Mouse (Mus musculus): Measurements from ENCODE around the gene Hnrnpm. TPM values are rescaled to one million over a fixed set of nuclear protein-coding genes. Genes with fewer than 3 reads are reported as not detected.
A peak's percentile ranks its signal among the peaks of the same experiment; 100 is the strongest.
"Not testable (repeated sequence)": the region's sequence is repeated elsewhere in the genome, so short reads cannot be mapped to it uniquely, and the experiment has no call there.

Gene Hnrnpm
- 151 and 195 TPM in 2 replicates for total RNA-seq (2012; rRNA removed)

DNA sequence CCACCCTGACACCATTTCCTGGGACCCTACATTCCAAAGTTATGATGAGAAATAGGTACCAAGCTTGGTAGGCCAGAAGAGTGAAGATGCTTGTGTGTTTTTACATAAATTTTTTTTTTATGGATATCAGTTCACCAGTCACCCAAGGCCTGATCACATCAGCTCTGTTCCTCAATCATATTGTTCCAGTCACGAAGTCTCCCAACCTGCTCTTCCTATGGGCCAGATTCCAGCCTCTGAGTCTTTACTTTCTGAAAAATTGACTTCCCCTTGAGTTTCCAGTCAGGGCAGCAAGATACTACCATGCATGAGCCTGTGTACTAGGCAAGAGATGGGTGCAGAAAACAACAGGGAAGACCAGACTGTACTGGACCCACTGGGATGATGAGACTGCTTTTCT lies at the start of gene Hnrnpm:
TSS of gene Hnrnpm (minus strand) at position 101 of the 400 bp plus-strand sequence.
- in situ Hi-C loops (cut with MboI; ENCODE audit: low sequenced_read_pairs in 2 of 2, unreplicated experiment in 2 of 2), result no loop called here
- Histone ChIP-seq H3K9ac (ENCODE audit: insufficient read depth, low read depth, low read length, poor library complexity, severe bottlenecking) (peak within 1 kb of the TSS; percentile 33; the same call in 1 of the 2 replicates), H3K27ac (ENCODE audit: insufficient read depth, low read depth, low read length, poor library complexity, severe bottlenecking) (no peak within 1 kb of the TSS), H3K4me1 (ENCODE audit: control insufficient read depth in 2 of 2, insufficient read depth in 2 of 2, low read length in 2 of 2, poor library complexity in 1 of 2) (peaks cover 0 to 9% of the 10 kb centered on the region in 2 experiments; a peak in 1 of 4 replicates), H3K4me3 (ENCODE audit: insufficient read depth in 1 of 2, low read depth in 1 of 2, low read length in 2 of 2, poor library complexity in 1 of 2, severe bottlenecking in 1 of 2) (peak within 1 kb of the TSS in 1 of 2 experiments; percentile 77; a peak in 1 of 4 replicates), H3K9me3 (ENCODE audit: control insufficient read depth, insufficient read depth, low read depth, low read length) (no peaks in the 10 kb centered on the region), H3K36me3 (ENCODE audit: control insufficient read depth, insufficient read depth, low read length, poor library complexity, severe bottlenecking) (0 out of 2 replicates have a peak, but pooled peaks cover 2% of the 10 kb centered on the region)
- DNase-seq (ENCODE audit: low read depth, low spot score), result no peak
- no peak for TF ChIP-seq HCFC1 (IDR thresholded peaks at IDR 0.05; ENCODE audit: borderline replicate concordance, insufficient read depth, low read length)
- no peak for TF ChIP-seq MAFK (IDR thresholded peaks at IDR 0.05; ENCODE audit: insufficient read depth, low read depth, low read length)
- no peak for TF ChIP-seq ZC3H11A (IDR thresholded peaks at IDR 0.05; ENCODE audit: borderline replicate concordance, low read depth, low read length)
- TF ChIP-seq CHD2 (IDR thresholded peaks at IDR 0.05; ENCODE audit: low read depth, low read length), result no peak
- no peak for TF ChIP-seq ZNF384 (IDR thresholded peaks at IDR 0.05; ENCODE audit: low read depth, low read length)

DNA sequence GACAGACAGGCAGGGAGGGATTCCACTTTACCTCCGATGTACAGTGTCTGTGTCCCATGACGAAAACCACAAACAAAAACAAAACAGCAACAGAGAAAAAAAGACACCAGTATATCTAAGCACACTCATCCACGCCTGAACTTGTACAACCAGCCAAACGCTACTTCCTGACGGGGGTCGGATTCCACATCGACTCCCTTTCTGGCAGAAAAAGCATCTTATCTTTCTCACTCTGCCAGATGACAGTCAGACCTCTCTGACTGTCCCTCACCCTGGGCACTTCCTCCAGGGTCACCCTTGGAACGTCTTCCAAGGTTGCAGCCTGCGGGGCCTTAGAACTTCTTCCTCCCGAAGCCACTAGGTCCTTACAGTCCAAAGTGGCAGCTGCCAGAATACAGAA lies 46.9 kb upstream of the Hnrnpm start:
- H3K4me1 ChIP-seq (ENCODE audit: control insufficient read depth in 2 of 2, insufficient read depth in 2 of 2, low read length in 2 of 2, poor library complexity in 1 of 2); H3K9ac ChIP-seq (ENCODE audit: insufficient read depth, low read depth, low read length, poor library complexity, severe bottlenecking); H3K9me3 ChIP-seq (ENCODE audit: control insufficient read depth, insufficient read depth, low read depth, low read length); in situ Hi-C loops (cut with MboI; ENCODE audit: low sequenced_read_pairs in 2 of 2, unreplicated experiment in 2 of 2); DNase-seq (ENCODE audit: low read depth, low spot score); H3K27ac ChIP-seq (ENCODE audit: insufficient read depth, low read depth, low read length, poor library complexity, severe bottlenecking); H3K4me3 ChIP-seq (ENCODE audit: insufficient read depth in 1 of 2, low read depth in 1 of 2, low read length in 2 of 2, poor library complexity in 1 of 2, severe bottlenecking in 1 of 2); H3K36me3 ChIP-seq (ENCODE audit: control insufficient read depth, insufficient read depth, low read length, poor library complexity, severe bottlenecking): not testable (repeated sequence)

DNA sequence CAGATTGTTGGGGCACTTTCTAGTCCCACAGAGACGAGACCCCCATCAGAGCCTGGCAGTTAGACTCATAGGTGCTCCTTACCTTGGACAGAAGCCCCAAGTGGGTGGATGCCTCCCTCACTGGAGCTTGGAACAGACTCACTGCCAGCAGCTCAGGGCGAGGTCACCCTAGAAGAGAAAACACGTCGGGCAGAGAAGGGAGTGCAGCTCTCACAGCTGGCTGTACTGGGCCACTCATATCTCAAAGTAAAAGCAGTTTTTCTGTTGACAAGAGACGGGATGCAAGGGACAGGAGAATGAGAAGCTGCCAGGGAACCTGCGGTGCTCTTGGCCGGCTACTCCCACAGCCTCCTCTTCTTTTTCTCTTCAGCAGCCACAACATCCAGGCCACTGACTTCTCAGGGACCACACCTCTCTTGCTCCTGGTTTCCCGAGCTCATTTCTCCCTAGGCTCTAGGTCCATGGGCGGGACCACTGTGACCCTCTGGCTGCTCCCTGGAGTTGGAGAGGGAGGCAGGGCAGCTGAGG lies 46.0 kb upstream of the Hnrnpm start:
- H3K4me3 ChIP-seq (ENCODE audit: insufficient read depth in 1 of 2, low read depth in 1 of 2, low read length in 2 of 2, poor library complexity in 1 of 2, severe bottlenecking in 1 of 2); H3K9ac ChIP-seq (ENCODE audit: insufficient read depth, low read depth, low read length, poor library complexity, severe bottlenecking); H3K36me3 ChIP-seq (ENCODE audit: control insufficient read depth, insufficient read depth, low read length, poor library complexity, severe bottlenecking); H3K27ac ChIP-seq (ENCODE audit: insufficient read depth, low read depth, low read length, poor library complexity, severe bottlenecking); DNase-seq (ENCODE audit: low read depth, low spot score); H3K9me3 ChIP-seq (ENCODE audit: control insufficient read depth, insufficient read depth, low read depth, low read length); in situ Hi-C loops (cut with MboI; ENCODE audit: low sequenced_read_pairs in 2 of 2, unreplicated experiment in 2 of 2); H3K4me1 ChIP-seq (ENCODE audit: control insufficient read depth in 2 of 2, insufficient read depth in 2 of 2, low read length in 2 of 2, poor library complexity in 1 of 2): not testable (repeated sequence)

DNA sequence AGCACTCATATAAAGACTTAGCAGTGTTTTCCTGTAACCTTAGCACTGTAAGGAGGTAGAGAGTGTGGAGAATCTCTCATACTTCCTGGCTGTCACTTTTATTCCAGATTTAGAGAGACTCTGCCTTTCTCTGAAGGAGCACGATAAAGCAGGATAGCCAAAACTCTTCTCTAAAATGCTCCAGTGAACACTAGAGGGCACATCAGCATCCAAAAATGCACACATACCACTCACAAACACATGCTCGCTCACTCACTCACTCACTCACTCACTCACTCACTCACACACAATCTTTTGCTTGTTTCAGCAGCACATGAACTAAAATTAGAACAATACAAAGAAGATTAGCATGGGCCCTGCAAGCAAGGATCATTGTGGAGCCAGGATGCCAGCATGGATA lies 42.6 kb upstream of the Hnrnpm start:
- H3K36me3 ChIP-seq (ENCODE audit: control insufficient read depth, insufficient read depth, low read length, poor library complexity, severe bottlenecking), result no peaks in the 10 kb centered on the region
- no peak overlapping the region for H3K27ac ChIP-seq (ENCODE audit: insufficient read depth, low read depth, low read length, poor library complexity, severe bottlenecking)
- TF ChIP-seq HCFC1 (IDR thresholded peaks at IDR 0.05; ENCODE audit: borderline replicate concordance, insufficient read depth, low read length) (no peak), ZNF384 (IDR thresholded peaks at IDR 0.05; ENCODE audit: low read depth, low read length) (no peak), ZC3H11A (IDR thresholded peaks at IDR 0.05; ENCODE audit: borderline replicate concordance, low read depth, low read length) (no peak), MAFK (IDR thresholded peaks at IDR 0.05; ENCODE audit: insufficient read depth, low read depth, low read length) (no peak), CHD2 (IDR thresholded peaks at IDR 0.05; ENCODE audit: low read depth, low read length) (no peak)
- no peak for DNase-seq (ENCODE audit: low read depth, low spot score)
- in situ Hi-C loops (cut with MboI; ENCODE audit: low sequenced_read_pairs in 2 of 2, unreplicated experiment in 2 of 2), result no loop called here
- no peak overlapping the region for H3K4me3 ChIP-seq (ENCODE audit: insufficient read depth in 1 of 2, low read depth in 1 of 2, low read length in 2 of 2, poor library complexity in 1 of 2, severe bottlenecking in 1 of 2)
- H3K9me3 ChIP-seq (ENCODE audit: control insufficient read depth, insufficient read depth, low read depth, low read length), result no peaks in the 10 kb centered on the region
- H3K9ac ChIP-seq (ENCODE audit: insufficient read depth, low read depth, low read length, poor library complexity, severe bottlenecking), result no peak overlapping the region
- H3K4me1 ChIP-seq (ENCODE audit: control insufficient read depth in 2 of 2, insufficient read depth in 2 of 2, low read length in 2 of 2, poor library complexity in 1 of 2), result no peaks in the 10 kb centered on the region

DNA sequence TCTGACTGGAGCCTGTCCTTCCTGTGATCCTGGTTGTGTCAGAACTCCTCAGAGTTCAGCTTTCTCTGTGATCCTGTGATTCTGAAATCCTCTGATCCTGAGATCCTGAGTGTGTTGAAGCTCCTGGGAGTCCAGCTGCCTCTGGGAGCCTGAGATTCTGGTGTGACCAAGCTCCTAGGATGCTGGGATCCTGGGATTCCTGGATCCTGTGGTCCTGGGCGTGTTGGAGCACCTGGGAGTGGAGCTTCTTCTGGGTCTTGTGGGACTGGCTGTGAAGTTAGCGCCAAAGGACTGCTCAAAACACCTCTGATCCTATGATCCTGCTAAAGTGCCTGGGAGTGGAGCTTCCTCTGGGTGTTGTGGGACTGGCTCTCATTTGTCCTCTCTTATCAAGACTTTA lies 41.7 kb upstream of the Hnrnpm start:
- no peaks in the 10 kb centered on the region for H3K36me3 ChIP-seq (ENCODE audit: control insufficient read depth, insufficient read depth, low read length, poor library complexity, severe bottlenecking)
- in situ Hi-C loops (cut with MboI; ENCODE audit: low sequenced_read_pairs in 2 of 2, unreplicated experiment in 2 of 2), result no loop called here
- DNase-seq (ENCODE audit: low read depth, low spot score), result no peak

More for the DNA sequence above, 41.7 kb upstream of the Hnrnpm start:
- H3K9me3 ChIP-seq (ENCODE audit: control insufficient read depth, insufficient read depth, low read depth, low read length), result no peaks in the 10 kb centered on the region
- no peak overlapping the region for H3K9ac ChIP-seq (ENCODE audit: insufficient read depth, low read depth, low read length, poor library complexity, severe bottlenecking)
- no peak overlapping the region for H3K4me3 ChIP-seq (ENCODE audit: insufficient read depth in 1 of 2, low read depth in 1 of 2, low read length in 2 of 2, poor library complexity in 1 of 2, severe bottlenecking in 1 of 2)
- no peak for TF ChIP-seq MAFK (IDR thresholded peaks at IDR 0.05; ENCODE audit: insufficient read depth, low read depth, low read length)
- no peak for TF ChIP-seq HCFC1 (IDR thresholded peaks at IDR 0.05; ENCODE audit: borderline replicate concordance, insufficient read depth, low read length)
- no peak for TF ChIP-seq ZNF384 (IDR thresholded peaks at IDR 0.05; ENCODE audit: low read depth, low read length)
- TF ChIP-seq ZC3H11A (IDR thresholded peaks at IDR 0.05; ENCODE audit: borderline replicate concordance, low read depth, low read length), result no peak
- no peak for TF ChIP-seq CHD2 (IDR thresholded peaks at IDR 0.05; ENCODE audit: low read depth, low read length)
- no peaks in the 10 kb centered on the region for H3K4me1 ChIP-seq (ENCODE audit: control insufficient read depth in 2 of 2, insufficient read depth in 2 of 2, low read length in 2 of 2, poor library complexity in 1 of 2)
- no peak overlapping the region for H3K27ac ChIP-seq (ENCODE audit: insufficient read depth, low read depth, low read length, poor library complexity, severe bottlenecking)
